Mouse (Mus musculus) intestine, embryonic 14.5 days (tissue): ENCODE results near the gene Olfr1231. TPM values are rescaled to one million over a fixed set of nuclear protein-coding genes. Genes with fewer than 3 reads are reported as not detected.

Experiments
- ATAC-seq: fragments of 200-750 bp; cut with Nextera tagmentation; replicated peaks from 2 replicates; pipeline ENCODE4 v1.8.0; 2017; ENCODE audit warnings: low read depth, moderate number of reproducible peaks, moderate TSS enrichment, moderate library complexity; ENCODE audit not compliant: low FRiP score, low TSS enrichment
- DNase-seq: peaks from one replicate; pipeline ENCODE4 v3.0.0-alpha.2; 2018; ENCODE audit warnings: low spot score
- H3K27ac ChIP-seq: fragments of 300-500 bp; sonication (generic); 2 replicates; pipeline ENCODE4 v1.5.1; 2014; ENCODE audit warnings: low read depth, mild to moderate bottlenecking, control low read depth
- H3K27me3 ChIP-seq: fragments of 300-500 bp; sonication (generic); replicated peaks from 2 replicates; pipeline ENCODE4 v1.6.1; 2014; ENCODE audit warnings: low read length, control low read depth; ENCODE audit not compliant: control insufficient read depth, insufficient read depth
- H3K36me3 ChIP-seq: fragments of 300-500 bp; sonication (generic); 2 replicates; pipeline ENCODE4 v1.6.1; 2014; ENCODE audit warnings: low read length, control low read depth; ENCODE audit not compliant: control insufficient read depth, insufficient read depth
- H3K4me1 ChIP-seq: fragments of 300-500 bp; sonication (generic); replicated peaks from 2 replicates; pipeline ENCODE4 v1.6.1; 2014; ENCODE audit warnings: low read length, control low read depth, mixed read lengths; ENCODE audit not compliant: control insufficient read depth, insufficient read depth
- H3K4me2 ChIP-seq: fragments of 300-500 bp; sonication (generic); 2 replicates; pipeline ENCODE4 v1.6.1; 2014; ENCODE audit warnings: low read length
- H3K4me3 ChIP-seq: fragments of 300-500 bp; sonication (generic); 2 replicates; pipeline ENCODE4 v1.5.1; 2014; ENCODE audit warnings: low read depth, low read length, control low read depth, mixed read lengths
- H3K9ac ChIP-seq: fragments of 300-500 bp; sonication (generic); 2 replicates; pipeline ENCODE4 v1.6.1; 2014; ENCODE audit warnings: mild to moderate bottlenecking, low read length
- H3K9me3 ChIP-seq: fragments of 300-500 bp; sonication (generic); 2 replicates; pipeline ENCODE4 v1.6.1; 2016; ENCODE audit warnings: low read length, control low read depth; ENCODE audit not compliant: control insufficient read depth
- WGBS: fragments of 180-500 bp; shearing (Covaris S2); extraction: QIAGEN DNeasy Blood & Tissue Kit; methylation state at CpG from one replicate; pipeline ENCODE4 v1.1.7; 2014; 5-methylcytosine and 5-hydroxymethylcytosine counted together
- polyA plus RNA-seq: library from polyadenylated mRNA; unstranded; fragments of >200 nt; fragmentation: Nextera tagmentation; extraction: Ambion mirVana; gene quantifications from 2 replicates; pipeline ENCODE4 v1.2.1, GENCODE M21; 2014

Olfr1231 gene
- not detected in 2 replicates for polyA plus RNA-seq

DNA sequence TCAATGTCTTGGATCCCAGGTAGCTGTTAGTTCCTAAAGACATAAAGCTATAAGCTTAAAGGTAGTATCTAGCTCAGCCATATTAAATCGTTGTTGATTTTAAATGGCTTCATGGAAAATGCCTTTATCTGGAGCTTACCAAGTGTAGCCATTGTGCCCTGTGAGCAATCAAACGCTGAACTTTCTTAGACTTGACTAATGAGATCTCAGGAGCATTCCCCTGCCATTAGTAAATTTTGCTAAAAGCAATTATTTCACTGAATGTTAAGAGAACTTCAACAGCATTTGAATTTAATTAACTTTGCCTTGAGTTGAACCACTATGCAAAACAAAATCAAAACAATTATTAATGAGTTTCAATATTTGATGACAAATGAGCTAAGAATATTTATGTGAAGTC lies at the start of gene Olfr1231:
TSS of gene Olfr1231 (minus strand) at position 101 of the 400 bp plus-strand sequence.
- Histone ChIP-seq H3K27me3 (no peaks in the 10 kb centered on the region), H3K27ac (no peak within 1 kb of the TSS), H3K4me1 (no peaks in the 10 kb centered on the region), H3K36me3 (no peaks in the 10 kb centered on the region), H3K9me3 (no peaks in the 10 kb centered on the region), H3K4me2 (no peak within 1 kb of the TSS), H3K9ac (no peak within 1 kb of the TSS), H3K4me3 (no peak within 1 kb of the TSS)
- ATAC-seq (no peak), DNase-seq (no peak)
- 69% methylated on average over 2 of the region's 2 CpGs for WGBS

GRCm38 (mm10) chr2:89342298-89342697 lies 35.4 kb upstream of the Olfr1231 start, which contains the start of gene Olfr1233:
TSS of gene Olfr1233 (minus strand) at chr2:89342398.
- Histone ChIP-seq H3K4me1 (no peaks in the 10 kb centered on the region), H3K27ac (no peak within 1 kb of the TSS), H3K27me3 (no peaks in the 10 kb centered on the region), H3K4me3 (no peak within 1 kb of the TSS), H3K9me3 (no peaks in the 10 kb centered on the region), H3K9ac (no peak within 1 kb of the TSS), H3K36me3 (no peaks in the 10 kb centered on the region), H3K4me2 (no peak within 1 kb of the TSS)
- DNase-seq, result no peak
- ATAC-seq, result no peak

- Histone ChIP-seq H3K4me3 (no peak within 1 kb of the TSS), H3K27me3 (no peaks in the 10 kb centered on the region), H3K36me3 (no peaks in the 10 kb centered on the region), H3K27ac (no peak within 1 kb of the TSS), H3K9me3 (no peaks in the 10 kb centered on the region), H3K4me2 (no peak within 1 kb of the TSS), H3K9ac (no peak within 1 kb of the TSS), H3K4me1 (no peaks in the 10 kb centered on the region)
- DNase-seq, result no peak
- no peak for ATAC-seq
These were observed 22.7 kb upstream of the Olfr1231 start, which contains the start of gene Olfr1232 for GRCm38 (mm10) chr2:89329575-89329974. TSS of gene Olfr1232 (minus strand) at chr2:89329675.

DNA sequence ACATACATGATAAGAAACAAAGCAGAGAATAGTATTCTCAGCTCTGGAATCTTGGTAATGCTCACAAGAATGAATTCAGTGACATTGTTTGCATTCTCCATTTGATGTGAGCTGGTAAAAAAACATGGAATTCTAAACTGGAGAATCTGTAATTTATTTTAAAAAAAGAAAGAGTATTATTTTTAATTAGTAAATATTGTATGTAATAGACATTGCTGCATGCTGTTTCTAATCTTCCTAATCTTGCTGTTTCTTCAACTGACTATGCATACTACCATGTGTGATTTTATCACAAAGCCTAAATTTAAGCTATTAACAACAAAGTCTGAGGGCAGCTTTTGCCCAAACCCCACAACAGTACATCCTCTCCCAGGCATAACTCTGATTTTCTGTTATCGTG lies 9.7 kb downstream of the Olfr1231 start, which contains the start of gene Olfr1230:
TSS of gene Olfr1230 (minus strand) at position 101 of the 400 bp plus-strand sequence.
- DNase-seq (no peak), ATAC-seq (no peak)
- H3K9me3 ChIP-seq, result no peaks in the 10 kb centered on the region
- no peaks in the 10 kb centered on the region for H3K27me3 ChIP-seq
- no peak within 1 kb of the TSS for H3K9ac ChIP-seq
- H3K36me3 ChIP-seq, result no peaks in the 10 kb centered on the region
- WGBS, result 67% methylated on average over 1 of the region's 1 CpGs
- no peak within 1 kb of the TSS for H3K4me3 ChIP-seq
- no peak within 1 kb of the TSS for H3K27ac ChIP-seq
- H3K4me1 ChIP-seq, result no peaks in the 10 kb centered on the region
- no peak within 1 kb of the TSS for H3K4me2 ChIP-seq

GRCm38 (mm10) chr2:89287914-89288313 lies 19.0 kb downstream of the Olfr1231 start, which contains the start of gene Olfr1229:
TSS of gene Olfr1229 (minus strand) at chr2:89288014.
- Histone ChIP-seq H3K27me3 (no peaks in the 10 kb centered on the region), H3K9me3 (no peaks in the 10 kb centered on the region), H3K4me3 (no peak within 1 kb of the TSS), H3K4me1 (no peaks in the 10 kb centered on the region), H3K27ac (no peak within 1 kb of the TSS), H3K4me2 (no peak within 1 kb of the TSS), H3K36me3 (no peaks in the 10 kb centered on the region), H3K9ac (no peak within 1 kb of the TSS)
- 80% methylated on average over 2 of the region's 2 CpGs for WGBS
- ATAC-seq (no peak), DNase-seq (no peak)

GRCm38 (mm10) chr2:89253962-89254361 lies 52.9 kb downstream of the Olfr1231 start, which contains the start of gene Olfr1228:
TSS of gene Olfr1228 (minus strand) at chr2:89254062.
- no peak for DNase-seq
- H3K4me2 ChIP-seq, result no peak within 1 kb of the TSS
- no peaks in the 10 kb centered on the region for H3K4me1 ChIP-seq
- H3K27me3 ChIP-seq, result no peaks in the 10 kb centered on the region
- no peak for ATAC-seq
- no peak within 1 kb of the TSS for H3K9ac ChIP-seq
- no peaks in the 10 kb centered on the region for H3K36me3 ChIP-seq
- no peak within 1 kb of the TSS for H3K27ac ChIP-seq
- H3K4me3 ChIP-seq, result no peak within 1 kb of the TSS
- no peaks in the 10 kb centered on the region for H3K9me3 ChIP-seq

Other genes starting within 250 kb of the Olfr1231 start
- not detected in 2 replicates for gene Olfr1218, start 245.9 kb downstream of the Olfr1231 start, polyA plus RNA-seq
- gene Olfr1219, start 223.6 kb downstream of the Olfr1231 start, polyA plus RNA-seq, result not detected in 2 replicates
- not detected in 2 replicates for gene Olfr1220, start 200.2 kb downstream of the Olfr1231 start, polyA plus RNA-seq
- gene Olfr1221, start 189.8 kb downstream of the Olfr1231 start, polyA plus RNA-seq, result not detected in 2 replicates
- not detected in 2 replicates for gene Olfr1222, start 174.0 kb downstream of the Olfr1231 start, polyA plus RNA-seq
- gene Olfr1223, start 155.5 kb downstream of the Olfr1231 start, polyA plus RNA-seq, result not detected in 2 replicates
- not detected in 2 replicates for gene Olfr1224-ps1, start 143.0 kb downstream of the Olfr1231 start, polyA plus RNA-seq
- not detected in 2 replicates for gene Olfr1225, start 132.4 kb downstream of the Olfr1231 start, polyA plus RNA-seq
- gene Olfr1226, start 107.0 kb downstream of the Olfr1231 start, polyA plus RNA-seq, result not detected in 2 replicates
- not detected in 2 replicates for gene Olfr1228, start 53.0 kb downstream of the Olfr1231 start, polyA plus RNA-seq
- not detected in 2 replicates for gene Olfr1229, start 19.1 kb downstream of the Olfr1231 start, polyA plus RNA-seq
- gene Olfr1230, start 9.8 kb downstream of the Olfr1231 start, polyA plus RNA-seq, result not detected in 2 replicates
- gene Olfr1232, start 22.6 kb upstream of the Olfr1231 start, polyA plus RNA-seq, result not detected in 2 replicates
- not detected in 2 replicates for gene Olfr1233, start 35.3 kb upstream of the Olfr1231 start, polyA plus RNA-seq
- not detected in 2 replicates for gene Olfr1234, start 57.8 kb upstream of the Olfr1231 start, polyA plus RNA-seq
- not detected in 2 replicates for gene Olfr1238, start 102.6 kb upstream of the Olfr1231 start, polyA plus RNA-seq
- gene Olfr1239, start 113.3 kb upstream of the Olfr1231 start, polyA plus RNA-seq, result not detected in 2 replicates
- gene Olfr1240, start 135.9 kb upstream of the Olfr1231 start, polyA plus RNA-seq, result not detected in 2 replicates
- not detected in 2 replicates for gene Olfr1241, start 180.1 kb upstream of the Olfr1231 start, polyA plus RNA-seq
- not detected in 2 replicates for gene Olfr1242, start 191.3 kb upstream of the Olfr1231 start, polyA plus RNA-seq
- not detected in 2 replicates for gene Olfr1243, start 224.4 kb upstream of the Olfr1231 start, polyA plus RNA-seq